Mouse (Mus musculus): ENCODE measurements around the gene Nup210.
"Not testable (repeated sequence)": the region's sequence is repeated elsewhere in the genome, so short reads cannot be mapped to it uniquely, and the experiment has no call there.

The Nup210 gene

DNA sequence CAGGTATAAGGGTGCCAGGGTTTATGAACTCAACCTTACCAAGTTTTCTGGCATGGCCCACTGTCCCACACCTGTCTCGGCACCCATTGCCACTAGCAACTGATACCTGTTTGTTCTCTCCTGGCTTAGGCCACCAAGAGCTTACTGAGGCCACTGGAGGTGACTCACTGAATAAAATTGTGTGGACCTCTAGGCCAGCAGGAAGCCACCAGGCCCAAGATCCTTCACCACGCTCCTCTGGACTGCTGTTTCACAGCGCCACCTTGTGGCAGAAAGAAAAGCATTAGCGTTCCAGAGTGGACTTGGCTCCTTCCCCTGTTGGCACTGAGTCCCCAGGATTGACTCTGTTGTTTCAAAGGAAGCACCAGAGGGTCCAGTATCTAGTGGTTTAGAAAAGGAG is 23.2 kb upstream of the Nup210 start:
- peak; percentile 74 for DNase-seq (ENCODE audit: low spot score)

DNA sequence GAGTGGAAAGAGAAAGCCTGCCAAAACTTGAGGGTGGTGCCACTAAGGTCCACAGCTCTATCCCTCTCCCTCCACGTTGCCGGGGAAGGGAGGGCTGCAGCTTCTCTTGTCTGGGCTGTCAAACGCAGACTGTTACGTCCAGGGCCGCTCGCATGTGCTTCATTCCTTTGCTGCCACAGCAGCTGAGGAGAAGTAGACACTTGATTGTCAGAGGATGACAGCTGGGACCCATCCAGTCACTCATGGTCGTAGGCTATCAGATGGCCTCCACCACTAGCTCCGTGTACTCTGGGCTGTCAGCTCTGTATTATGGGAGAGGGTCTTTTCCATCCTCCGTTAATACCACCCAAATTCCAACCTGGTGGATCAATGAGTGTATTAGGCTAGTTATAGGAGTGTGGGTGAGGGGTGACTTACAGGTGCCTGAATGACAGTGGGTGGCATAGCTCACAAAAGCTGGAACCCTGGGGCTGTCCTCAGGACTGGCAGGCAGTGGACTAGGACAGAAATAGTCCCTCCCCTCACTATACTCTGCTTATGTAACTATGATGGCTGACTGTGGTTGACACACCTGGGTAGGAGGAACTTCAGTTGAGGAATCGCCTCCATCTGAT is 20.8 kb upstream of the Nup210 start:
- no peak for DNase-seq (ENCODE audit: low spot score)

DNA sequence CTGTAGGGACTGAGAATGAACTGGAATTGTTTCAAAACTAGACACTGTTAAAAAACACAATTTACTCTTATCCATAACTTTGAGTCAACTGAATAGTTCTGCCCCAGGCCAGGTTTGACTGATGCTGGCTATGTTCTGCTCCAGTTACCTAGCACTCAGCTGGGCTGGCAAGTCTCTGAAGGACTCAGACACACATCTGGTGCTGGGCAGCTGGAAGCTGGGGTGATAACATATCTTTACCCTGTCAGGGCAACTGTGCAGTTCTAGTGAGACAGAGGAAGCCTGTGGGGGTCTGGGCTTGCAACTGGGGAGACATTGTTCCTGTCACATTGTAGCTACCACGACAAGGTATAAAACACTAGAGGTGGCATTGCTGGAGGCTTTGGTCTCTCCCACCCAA is 14.2 kb upstream of the Nup210 start:
- DNase-seq (ENCODE audit: low spot score), result no peak

DNA sequence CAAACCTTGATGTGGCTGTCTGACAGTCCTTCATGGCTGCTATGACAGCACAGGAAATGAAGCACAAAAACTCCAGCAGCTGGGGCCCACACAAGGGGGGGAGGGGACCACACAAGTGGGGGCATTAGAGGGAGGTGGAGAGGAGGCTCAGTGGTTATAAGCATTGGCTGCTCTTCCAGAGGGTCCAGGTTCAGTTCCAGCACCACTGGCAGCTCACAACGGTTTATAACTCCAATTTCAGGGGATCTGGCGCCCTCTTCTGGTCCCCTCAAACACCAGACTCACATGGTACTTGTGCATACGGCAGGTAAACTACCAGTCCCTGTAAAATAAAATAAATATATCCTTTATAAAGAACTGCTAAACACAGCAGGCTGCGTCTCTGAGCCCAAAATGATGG is 12.4 kb upstream of the Nup210 start:
- DNase-seq (ENCODE audit: low spot score), result no peak

DNA sequence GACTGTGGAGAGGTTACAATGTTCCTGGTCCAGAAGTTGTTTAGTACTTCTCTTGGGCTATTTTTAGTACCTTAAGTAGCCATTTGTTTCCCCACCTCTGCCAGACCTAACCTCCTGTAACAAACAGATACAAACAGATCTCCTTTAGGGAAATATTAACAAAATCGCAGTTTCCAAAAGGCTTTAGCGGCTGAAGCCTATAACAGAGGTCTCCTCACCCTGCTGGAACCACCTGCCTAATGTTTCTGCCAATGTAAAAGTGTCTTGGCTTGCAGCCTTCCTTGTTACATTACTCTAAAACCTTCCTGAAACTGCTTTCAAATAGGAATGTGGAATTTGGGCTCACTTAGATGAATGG is 8.6 kb upstream of the Nup210 start:
- no peak for DNase-seq (ENCODE audit: low spot score)

DNA sequence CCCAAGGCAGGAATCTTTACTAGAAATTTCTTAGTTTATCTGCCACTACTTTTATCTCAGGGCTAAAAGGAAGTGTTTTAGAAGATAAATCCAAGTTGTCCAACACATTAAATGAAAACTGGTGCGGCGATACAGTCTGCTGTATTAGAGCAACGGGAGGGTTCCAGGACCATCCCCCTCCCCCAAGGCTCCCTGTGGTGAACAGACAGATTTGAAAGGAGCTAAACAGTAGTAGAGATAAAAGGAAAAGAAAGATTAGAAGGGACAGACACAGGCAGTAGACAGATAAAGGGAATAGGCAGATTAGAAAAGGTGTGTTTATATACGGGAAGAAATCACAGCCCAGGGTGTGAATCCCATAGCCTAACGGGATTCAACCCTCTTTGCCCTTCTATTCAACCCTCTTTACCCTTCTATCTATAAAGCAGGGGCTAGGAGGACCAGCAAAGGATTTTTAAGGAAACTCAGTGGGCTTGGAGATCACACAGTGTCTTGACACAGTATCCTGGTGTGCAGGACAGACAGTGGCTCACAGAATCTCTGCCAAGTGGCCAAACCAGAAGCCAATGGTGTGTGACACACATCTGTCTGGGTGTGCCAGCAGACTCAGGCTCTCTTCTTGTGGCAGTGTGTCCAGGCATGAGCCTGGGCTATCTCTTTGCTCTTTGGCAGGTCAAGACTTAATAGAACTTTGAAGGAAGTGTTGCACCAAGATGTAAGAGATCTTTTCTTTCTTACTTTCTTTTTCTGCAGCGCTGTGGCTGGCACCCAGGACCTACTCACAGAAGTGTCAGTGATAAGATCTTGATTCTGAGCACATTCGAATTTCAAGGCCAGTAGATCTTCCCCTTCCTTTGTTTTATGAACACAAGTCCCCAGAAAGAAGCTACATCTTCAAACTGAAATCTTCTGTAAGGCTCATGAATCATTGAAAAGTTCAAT is 7.9 kb upstream of the Nup210 start:
- DNase-seq (ENCODE audit: low spot score), result no peak

DNA sequence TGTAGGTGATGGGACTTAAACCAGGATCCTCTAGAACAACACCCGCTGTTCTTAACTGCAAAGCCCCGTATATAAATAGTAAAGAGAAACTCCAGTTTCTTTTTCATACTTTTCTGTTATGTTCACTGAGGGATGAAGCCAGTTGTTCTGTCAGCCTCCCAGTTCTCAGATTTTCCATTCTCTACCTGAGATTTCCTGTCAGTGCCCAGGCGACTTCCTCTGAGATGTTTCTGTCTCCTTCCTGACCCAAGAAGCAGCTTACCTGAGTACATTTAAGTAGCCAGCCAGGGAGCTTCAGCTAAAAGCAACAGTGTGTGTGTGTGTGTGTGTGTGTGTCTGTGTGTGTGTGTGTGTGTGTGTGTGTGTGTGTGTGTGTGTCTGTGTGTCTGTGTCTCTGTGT is 6.8 kb upstream of the Nup210 start:
- no peak for DNase-seq (ENCODE audit: low spot score)

DNA sequence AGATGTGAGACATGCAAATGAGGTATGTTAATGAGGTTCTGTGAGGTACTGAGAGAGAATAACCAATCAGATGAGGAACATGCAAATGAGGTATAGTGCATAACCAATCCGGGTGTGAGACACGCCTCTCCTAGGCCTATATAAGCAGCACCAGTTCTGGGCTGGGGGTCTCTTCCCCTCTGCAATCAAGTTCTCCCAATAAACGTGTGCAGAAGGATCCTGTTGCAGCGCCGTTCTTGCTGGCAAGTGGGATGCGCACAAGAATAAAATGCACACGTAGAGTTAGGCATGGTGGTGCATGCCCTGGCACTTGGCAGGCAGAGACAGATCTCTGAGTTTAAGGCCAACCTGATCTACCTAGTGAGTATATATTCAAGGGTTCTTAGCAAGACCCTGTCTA is 4.5 kb upstream of the Nup210 start:
- not testable (repeated sequence) for DNase-seq (ENCODE audit: low spot score)

DNA sequence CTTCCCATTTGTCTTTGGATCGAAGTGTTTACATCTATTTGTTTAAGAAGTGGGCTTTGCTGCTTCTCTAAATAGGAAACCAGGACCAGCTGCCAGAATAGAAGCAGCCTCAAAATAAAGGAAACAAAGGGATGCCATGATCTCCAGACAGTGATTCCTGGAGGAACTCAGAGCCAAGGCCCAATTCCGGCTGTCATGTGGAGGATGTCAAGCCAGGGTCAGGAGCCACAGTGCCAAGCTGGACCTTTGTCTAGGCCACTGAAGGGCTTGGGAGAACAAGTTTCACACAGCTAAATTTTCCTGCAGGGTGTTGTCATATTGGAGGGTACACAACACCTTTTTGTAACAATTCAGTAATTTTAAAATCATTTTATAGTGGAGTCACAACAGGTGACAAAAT is 3.6 kb upstream of the Nup210 start:
- DNase-seq (ENCODE audit: low spot score), result no peak

DNA sequence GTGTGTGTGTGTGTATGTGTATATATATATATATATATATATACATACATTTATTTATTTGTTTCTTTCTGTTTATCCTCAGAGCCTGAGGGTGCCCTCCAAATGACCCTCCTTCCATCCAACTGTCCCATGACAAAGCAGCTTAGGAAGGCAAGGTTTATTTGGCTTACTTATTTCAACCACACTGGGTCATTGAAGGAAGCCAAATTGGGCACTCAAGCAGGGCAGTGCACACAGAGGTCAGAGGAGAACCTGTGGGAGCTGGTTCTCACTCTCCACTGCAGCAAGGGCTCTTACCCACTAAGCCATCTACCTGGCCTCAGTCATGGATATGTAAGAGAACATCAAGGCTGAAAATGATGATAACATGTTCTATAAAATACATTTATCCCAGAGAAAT is 1.9 kb upstream of the Nup210 start:
- DNase-seq (ENCODE audit: low spot score), result no peak

DNA sequence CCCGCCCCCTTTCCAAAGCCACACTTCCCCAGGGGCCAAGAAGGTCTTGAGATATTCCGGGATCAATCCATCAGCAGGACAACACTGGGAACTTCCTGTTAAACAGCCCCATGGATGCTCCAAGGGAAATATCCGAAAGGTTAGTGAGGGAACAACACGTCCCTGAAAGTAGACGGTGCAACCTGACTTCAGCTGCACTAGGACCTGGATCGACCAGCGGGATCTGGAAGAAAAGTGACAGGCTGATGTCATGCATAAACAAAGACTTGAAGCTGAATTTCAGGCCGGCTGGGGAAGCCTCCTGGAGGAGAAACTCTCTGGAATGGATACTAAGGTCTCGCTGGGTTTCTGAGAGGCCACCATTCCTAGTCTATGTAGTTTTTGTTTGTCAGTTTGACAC is 520 bp upstream of the Nup210 start:
- peak; percentile 12 for DNase-seq (ENCODE audit: low spot score)

DNA sequence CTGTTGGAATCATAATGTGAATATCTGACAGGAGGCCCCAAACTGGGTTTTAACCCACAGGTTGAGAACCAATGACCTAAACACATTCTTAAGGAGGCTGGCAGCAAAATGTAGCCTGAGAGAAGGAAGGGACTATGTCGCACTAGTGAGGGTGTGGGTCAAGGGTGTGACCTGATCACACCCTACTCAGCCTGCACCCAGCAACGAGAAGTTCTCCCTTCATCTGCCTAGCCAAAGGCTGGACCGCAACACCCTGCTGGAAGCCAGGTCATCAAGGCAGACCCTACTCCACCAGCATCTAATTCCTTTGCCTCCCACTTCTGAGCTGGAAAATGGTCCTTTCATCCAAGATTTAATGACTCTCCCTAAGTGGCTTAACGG is 776 bp downstream of the Nup210 start:
- DNase-seq (ENCODE audit: low spot score), result no peak

DNA sequence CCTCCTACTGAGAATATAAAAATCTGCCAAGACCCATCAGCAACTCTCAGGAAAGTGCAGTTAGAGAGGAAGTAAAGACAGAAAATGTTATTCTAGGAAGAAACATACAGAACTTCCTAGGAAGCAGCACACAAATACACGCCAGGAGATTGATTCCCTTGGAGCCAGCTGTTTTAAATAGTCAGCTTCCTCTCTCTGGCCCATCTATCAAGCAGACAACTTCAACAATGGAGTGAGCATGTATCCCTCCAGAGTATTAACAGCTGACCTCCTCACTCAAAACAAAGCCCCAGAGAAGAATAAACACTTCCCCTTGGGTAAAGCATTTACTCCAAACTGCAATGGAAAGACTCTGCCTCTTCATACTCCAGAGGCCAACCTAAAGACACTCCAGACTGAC is 1.5 kb downstream of the Nup210 start:
- no peak for DNase-seq (ENCODE audit: low spot score)

DNA sequence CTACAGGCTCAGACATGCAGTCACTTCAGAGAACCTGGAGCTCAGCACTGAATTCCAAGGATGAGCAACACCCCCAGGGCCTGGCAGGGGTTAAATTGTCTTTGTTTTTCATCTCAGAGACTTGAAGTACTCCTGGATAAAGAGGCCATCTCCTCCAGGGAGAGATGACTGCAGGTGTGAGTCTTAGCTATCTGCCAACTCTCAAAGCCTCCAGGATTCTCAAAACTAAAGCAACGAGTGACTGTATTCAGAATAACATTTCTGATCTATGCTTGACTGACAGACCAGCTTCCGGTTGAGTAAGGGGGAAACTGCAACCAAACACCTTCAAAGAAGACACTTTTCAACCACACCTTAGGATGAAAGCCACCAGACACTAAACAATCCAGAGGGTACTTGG is 1.9 kb downstream of the Nup210 start:
- DNase-seq (ENCODE audit: low spot score), result no peak

DNA sequence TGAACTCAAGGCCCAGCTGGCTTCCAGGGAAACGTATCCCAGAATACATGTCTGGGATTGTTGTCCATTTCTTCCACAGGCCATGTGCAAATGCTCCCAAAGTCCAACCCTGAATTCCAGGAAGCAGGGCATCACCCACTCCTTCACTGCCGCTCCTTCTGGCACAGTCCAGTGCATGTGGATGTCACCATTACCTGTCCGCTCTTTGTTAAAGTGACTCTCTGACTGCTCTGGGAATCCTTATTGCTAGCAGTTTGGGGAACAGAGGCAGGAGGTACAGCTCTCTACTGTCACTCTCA is 4.7 kb downstream of the Nup210 start:
- DNase-seq (ENCODE audit: low spot score), result no peak

DNA sequence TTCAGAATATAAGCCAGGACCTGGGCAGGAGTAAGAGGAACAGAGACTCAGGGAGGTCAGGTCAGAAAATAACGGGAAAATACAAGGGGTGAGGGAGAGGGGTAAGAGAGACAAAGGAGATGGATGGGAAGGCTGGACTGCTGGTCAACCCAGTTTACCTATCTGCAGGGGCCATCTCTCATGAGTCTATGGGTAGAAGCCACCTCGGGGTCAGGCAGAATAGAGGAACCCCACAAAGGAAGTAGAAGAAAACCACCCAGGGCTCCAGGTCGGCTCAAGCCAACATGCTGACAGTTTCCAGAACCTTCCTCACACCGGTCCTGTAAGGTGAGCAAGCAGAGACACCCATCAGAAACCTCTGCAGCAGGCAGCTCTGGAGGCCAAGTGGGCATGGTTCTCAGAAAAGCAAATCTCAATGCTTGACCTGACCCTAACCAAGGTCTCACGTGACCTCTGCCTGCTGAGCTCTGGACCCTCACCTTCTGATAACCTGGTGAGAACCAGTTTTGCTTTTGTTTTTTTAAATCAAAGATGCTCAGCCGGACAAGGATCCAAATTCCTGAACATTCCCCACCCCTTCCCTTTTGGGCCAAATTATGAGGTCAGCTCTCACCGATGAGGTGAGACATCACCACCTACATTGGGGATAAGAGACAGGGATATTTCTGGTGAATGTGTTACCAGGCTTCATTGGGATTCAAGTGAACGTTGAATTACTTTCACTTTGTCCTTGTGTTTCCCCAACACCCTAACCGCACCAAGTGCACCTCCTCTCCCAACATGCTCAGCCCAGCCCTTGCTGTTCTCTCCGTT is 5.3 kb downstream of the Nup210 start:
- DNase-seq (ENCODE audit: low spot score), result no peak

DNA sequence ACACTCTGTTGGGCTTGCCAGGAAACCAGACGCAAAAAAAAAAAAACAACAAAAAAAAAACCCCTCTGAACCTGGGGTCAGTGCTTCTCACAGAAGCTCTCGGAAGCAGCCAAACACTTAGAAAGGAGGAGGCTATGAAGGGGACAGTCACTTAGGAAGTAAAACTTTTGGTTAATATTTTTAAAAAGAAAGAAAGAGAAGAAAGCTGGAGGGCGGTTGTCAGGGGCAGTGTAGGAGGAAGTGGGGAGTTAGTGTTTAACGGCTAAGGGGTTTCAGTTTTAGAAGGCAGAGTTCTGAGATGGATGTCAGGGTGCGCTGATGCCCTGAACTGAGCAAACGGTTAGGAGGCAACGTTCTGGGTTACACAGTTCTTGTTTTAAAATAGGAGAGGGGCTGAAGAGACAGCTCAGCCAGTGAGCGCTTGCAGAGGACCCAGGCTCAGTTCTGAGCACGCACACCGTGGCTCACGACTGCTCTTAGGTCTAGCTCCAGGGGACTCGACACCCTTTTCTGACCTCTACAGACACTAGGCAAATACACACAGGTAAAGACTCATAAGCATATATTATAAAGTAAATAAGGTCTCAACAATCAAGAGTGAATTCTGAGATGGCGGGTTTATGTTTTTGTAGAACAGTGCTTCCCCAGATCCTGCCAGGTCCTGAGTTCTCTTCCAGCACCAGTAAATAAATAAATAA is 6.2 kb downstream of the Nup210 start:
- no peak for DNase-seq (ENCODE audit: low spot score)

DNA sequence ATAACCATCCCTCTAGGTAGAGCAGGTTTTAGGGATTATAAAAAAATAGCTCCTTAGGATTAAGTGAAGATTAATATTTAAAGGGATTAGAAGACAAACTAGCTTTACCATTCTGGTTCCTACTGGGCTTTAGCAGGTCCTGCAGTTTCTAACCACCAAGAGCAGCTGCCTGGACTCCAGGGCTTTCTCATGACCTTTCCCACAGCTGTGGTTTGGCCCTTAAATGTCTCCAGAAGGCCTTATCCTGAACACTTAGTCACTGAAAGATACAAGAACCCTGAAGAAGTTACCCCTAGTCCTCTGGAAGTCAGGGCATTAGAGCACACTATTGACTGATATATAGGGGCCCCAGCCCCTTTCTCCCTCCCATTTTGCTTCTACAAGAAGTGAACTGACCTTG is 7.1 kb downstream of the Nup210 start:
- no peak for DNase-seq (ENCODE audit: low spot score)

DNA sequence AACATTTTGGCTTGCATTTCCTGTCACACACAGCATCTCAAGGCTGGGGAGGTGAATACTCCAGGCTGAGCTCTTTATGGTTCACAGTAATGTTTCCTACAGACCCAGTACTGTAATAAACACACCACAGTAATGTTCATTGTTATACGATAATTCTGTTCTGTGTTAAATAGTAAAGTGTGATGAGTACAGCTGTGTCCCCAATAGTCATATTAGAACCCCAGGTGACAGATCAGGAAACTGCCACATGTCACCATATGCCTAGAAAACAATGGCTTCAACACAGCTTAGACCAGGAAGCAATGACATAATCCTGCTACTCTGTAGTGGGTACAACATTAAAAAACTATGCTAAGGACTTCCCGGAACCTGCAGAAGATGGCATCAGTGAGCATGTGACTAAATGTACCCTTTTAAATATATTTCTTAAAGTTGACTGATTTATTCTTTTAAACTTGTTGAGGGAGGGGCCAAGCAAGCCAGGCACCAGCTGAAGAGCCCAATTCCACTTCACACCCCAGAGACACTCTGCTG is 7.6 kb downstream of the Nup210 start:
- DNase-seq (ENCODE audit: low spot score), result no peak

DNA sequence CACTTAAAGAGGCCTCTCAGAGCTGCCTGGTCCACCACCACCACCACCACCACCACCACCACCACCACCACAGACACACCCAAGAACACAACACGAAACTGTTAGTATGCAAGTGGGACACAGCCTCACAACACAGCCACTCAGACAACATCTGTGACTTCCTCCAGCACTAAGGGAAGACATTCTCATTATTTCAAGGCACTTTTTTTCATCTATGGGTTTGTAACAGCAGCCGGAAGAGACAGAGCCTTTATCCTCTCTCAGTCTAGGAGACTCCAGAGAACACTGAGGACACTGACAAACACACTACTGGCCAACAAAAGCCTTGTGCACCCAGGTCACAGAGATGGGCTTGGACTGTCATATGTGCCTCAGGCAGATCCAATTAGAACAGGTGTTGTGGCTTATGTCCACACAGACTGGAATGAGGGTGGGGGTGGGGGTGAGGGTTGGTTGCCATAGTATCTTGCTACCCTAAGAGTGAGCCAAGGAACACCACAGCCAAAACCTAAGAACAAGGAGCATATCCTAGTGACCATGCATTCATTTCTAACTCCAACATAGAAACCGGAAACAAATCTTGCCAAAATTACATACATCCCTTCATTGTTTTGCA is 8.2 kb downstream of the Nup210 start:
- no peak for DNase-seq (ENCODE audit: low spot score)

DNA sequence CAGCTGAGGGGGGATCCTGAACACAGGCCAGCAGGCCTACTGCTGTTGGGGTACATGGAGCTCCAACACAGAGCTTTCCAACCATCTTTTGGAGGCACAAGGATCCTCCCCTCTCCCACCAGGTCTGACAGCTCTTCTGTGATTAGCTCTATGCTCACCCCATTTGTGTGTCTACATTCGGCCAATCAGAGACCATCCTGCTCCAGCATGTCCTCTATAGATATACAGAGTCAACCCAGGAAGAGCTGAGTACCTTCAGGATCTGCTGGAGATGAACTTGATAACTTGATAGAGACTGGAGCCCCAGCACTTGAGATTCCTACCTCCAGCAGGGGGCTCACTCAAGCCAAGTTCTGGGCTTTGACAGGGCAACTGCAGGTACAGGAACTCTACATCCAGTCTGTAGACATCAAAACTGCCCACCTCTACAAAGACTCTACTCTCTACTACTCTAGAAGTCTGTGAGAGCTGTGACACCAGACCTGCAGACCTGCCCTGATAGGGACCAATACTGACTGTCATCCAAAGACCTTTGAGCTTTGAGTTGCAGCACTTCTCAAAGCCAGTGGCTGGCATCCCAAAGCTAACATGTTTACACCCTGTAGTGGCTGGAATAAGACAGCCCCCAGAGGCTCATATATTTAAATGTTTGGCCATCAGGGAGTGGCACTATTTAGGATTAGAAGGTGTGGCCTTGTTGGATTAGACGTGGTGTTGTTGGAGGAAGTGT is 11.1 kb downstream of the Nup210 start:
- DNase-seq (ENCODE audit: low spot score), result no peak
